Mouse (Mus musculus): ENCODE data around the gene Nop14.

Gene Nop14

GRCm38 (mm10) chr5:34659686-34660590, at the start of gene Nop14, which contains the start of gene Grk4:
Nop14 (minus strand) TSS chr5:34660148.
Grk4 (plus strand) TSS chr5:34660379.
- DNase-seq, result peak; percentile 99

GRCm38 (mm10) chr5:34708436-34708835, 48.5 kb upstream of the Nop14 start:
- no peak for DNase-seq

GRCm38 (mm10) chr5:34695521-34695920, 35.6 kb upstream of the Nop14 start:
- DNase-seq, result no peak

- no peak for DNase-seq
Measured at GRCm38 (mm10) chr5:34692782-34693181, 32.8 kb upstream of the Nop14 start.

GRCm38 (mm10) chr5:34689868-34690267, 29.9 kb upstream of the Nop14 start:
- no peak for DNase-seq

- no peak for DNase-seq
Measured at GRCm38 (mm10) chr5:34670280-34670679, 10.3 kb upstream of the Nop14 start.

- DNase-seq, result no peak
Measured at GRCm38 (mm10) chr5:34669493-34669892, 9.5 kb upstream of the Nop14 start.

- DNase-seq, result no peak
Measured at GRCm38 (mm10) chr5:34663231-34663630, 3.3 kb upstream of the Nop14 start.

- no peak for DNase-seq
Measured at GRCm38 (mm10) chr5:34661909-34662308, 2.0 kb upstream of the Nop14 start.

GRCm38 (mm10) chr5:34660591-34661130, 713 bp upstream of the Nop14 start:
- DNase-seq, result no peak

- no peak for DNase-seq
Measured at GRCm38 (mm10) chr5:34657556-34657955, 2.4 kb downstream of the Nop14 start.

- no peak for DNase-seq
Measured at GRCm38 (mm10) chr5:34654881-34655280, 5.1 kb downstream of the Nop14 start.

- no peak for DNase-seq
Measured at GRCm38 (mm10) chr5:34652961-34653360, 7.0 kb downstream of the Nop14 start.

- peak; percentile 71 for DNase-seq
Measured at GRCm38 (mm10) chr5:34647581-34647980, 12.4 kb downstream of the Nop14 start.

GRCm38 (mm10) chr5:34642932-34643331, 17.0 kb downstream of the Nop14 start:
- DNase-seq, result peak; percentile 62

GRCm38 (mm10) chr5:34641991-34642390, 18.0 kb downstream of the Nop14 start:
- DNase-seq, result no peak

- no peak for DNase-seq
Measured at GRCm38 (mm10) chr5:34637591-34638156, 22.3 kb downstream of the Nop14 start.

- DNase-seq, result peak; percentile 80
Measured at GRCm38 (mm10) chr5:34636481-34637287, 23.3 kb downstream of the Nop14 start, which contains the start of gene Mfsd10. Mfsd10 (minus strand) TSS chr5:34637212.

- DNase-seq, result no peak
Measured at GRCm38 (mm10) chr5:34635665-34636192, 24.2 kb downstream of the Nop14 start.

GRCm38 (mm10) chr5:34634746-34635400, 25.1 kb downstream of the Nop14 start:
- no peak for DNase-seq

- DNase-seq, result peak; percentile 42
Measured at GRCm38 (mm10) chr5:34633641-34634040, 26.3 kb downstream of the Nop14 start.

GRCm38 (mm10) chr5:34632996-34633395, 27.0 kb downstream of the Nop14 start:
- DNase-seq, result no peak

All from lung, postnatal 14 days (tissue).